Mouse (Mus musculus) stomach, embryonic 15.5 days (tissue): ENCODE measurements around the gene Ccdc120. TPM values are rescaled to one million over a fixed set of nuclear protein-coding genes. Genes with fewer than 3 reads are reported as not detected.
"Not testable (repeated sequence)": the region's sequence is repeated elsewhere in the genome, so short reads cannot be mapped to it uniquely, and the experiment has no call there.

Experiments used
- ATAC-seq: fragments of 200-750 bp; cut with Nextera tagmentation; 2 replicates; pipeline ENCODE4 v1.8.0; 2017; ENCODE audit warnings: low read depth, moderate number of reproducible peaks, moderate TSS enrichment; ENCODE audit not compliant: insufficient read depth, low FRiP score
- H3K27ac ChIP-seq: fragments of 300-500 bp; sonication (generic); 2 replicates; pipeline ENCODE4 v1.5.1; 2015; ENCODE audit warnings: mild to moderate bottlenecking, inconsistent platforms
- H3K27me3 ChIP-seq: fragments of 300-500 bp; sonication (generic); replicated peaks from 2 replicates; pipeline ENCODE4 v1.6.1; 2015; ENCODE audit warnings: inconsistent platforms
- H3K36me3 ChIP-seq: fragments of 300-500 bp; sonication (generic); 2 replicates; pipeline ENCODE4 v1.6.1; 2015; ENCODE audit warnings: inconsistent platforms
- H3K4me1 ChIP-seq: fragments of 300-500 bp; sonication (generic); 2 replicates; pipeline ENCODE4 v1.6.1; 2015; ENCODE audit warnings: inconsistent platforms
- H3K4me2 ChIP-seq: fragments of 300-500 bp; sonication (generic); 2 replicates; pipeline ENCODE4 v1.6.1; 2015; ENCODE audit warnings: mild to moderate bottlenecking, inconsistent platforms
- H3K4me3 ChIP-seq: fragments of 300-500 bp; sonication (generic); replicated peaks from 2 replicates; pipeline ENCODE4 v1.5.1; 2015; ENCODE audit warnings: inconsistent platforms
- H3K9ac ChIP-seq: fragments of 300-500 bp; sonication (generic); 2 replicates; pipeline ENCODE4 v1.6.1; 2015; ENCODE audit warnings: inconsistent platforms
- H3K9me3 ChIP-seq: fragments of 300-500 bp; sonication (generic); 2 replicates; pipeline ENCODE4 v1.6.1; 2016; ENCODE audit warnings: inconsistent platforms
- WGBS: fragments of 180-500 bp; shearing (Covaris S2); methylation state at CpG from one replicate; pipeline ENCODE4 v1.1.7; 2015; 5-methylcytosine and 5-hydroxymethylcytosine counted together
- polyA plus RNA-seq: library from polyadenylated mRNA; unstranded; fragments of >200 nt; fragmentation: Nextera tagmentation; extraction: Ambion mirVana; gene quantifications from 2 replicates; pipeline ENCODE4 v1.2.1, GENCODE M21; 2015

The Ccdc120 gene
- polyA plus RNA-seq, 1 experiment from 2014 or later: 16.0 TPM

DNA sequence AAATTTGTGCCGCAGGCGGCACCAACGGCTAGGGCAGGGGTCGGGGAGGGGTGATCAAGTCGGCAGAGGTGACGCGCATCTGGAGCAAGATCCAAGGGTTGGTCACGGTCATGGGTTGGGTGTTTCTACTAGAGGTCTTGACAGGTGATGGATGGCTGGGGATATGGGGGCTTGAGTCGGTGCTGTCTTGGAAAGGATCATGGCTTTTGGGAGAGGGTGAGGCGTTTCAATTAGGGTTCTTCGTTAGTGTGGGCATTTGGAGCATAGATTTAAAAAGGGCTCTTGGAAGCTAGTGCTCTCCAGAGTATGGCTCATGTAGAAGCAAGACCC is 28.5 kb downstream of the Ccdc120 start:
- H3K4me1 ChIP-seq: peaks cover 6% of the 10 kb centered on the region; the same call in 1 of the 2 replicates
- H3K9ac ChIP-seq: no peak overlapping the region
- H3K4me3 ChIP-seq: peak overlapping the region; percentile 58
- peak overlapping the region; percentile 52 for H3K4me2 ChIP-seq
- no peaks in the 10 kb centered on the region for H3K27me3 ChIP-seq
- H3K27ac ChIP-seq: peak overlapping the region; percentile 95
- ATAC-seq: no peak
- no peaks in the 10 kb centered on the region for H3K9me3 ChIP-seq
- WGBS: 30% methylated on average over 11 of the region's 11 CpGs
- no peaks in the 10 kb centered on the region for H3K36me3 ChIP-seq

DNA sequence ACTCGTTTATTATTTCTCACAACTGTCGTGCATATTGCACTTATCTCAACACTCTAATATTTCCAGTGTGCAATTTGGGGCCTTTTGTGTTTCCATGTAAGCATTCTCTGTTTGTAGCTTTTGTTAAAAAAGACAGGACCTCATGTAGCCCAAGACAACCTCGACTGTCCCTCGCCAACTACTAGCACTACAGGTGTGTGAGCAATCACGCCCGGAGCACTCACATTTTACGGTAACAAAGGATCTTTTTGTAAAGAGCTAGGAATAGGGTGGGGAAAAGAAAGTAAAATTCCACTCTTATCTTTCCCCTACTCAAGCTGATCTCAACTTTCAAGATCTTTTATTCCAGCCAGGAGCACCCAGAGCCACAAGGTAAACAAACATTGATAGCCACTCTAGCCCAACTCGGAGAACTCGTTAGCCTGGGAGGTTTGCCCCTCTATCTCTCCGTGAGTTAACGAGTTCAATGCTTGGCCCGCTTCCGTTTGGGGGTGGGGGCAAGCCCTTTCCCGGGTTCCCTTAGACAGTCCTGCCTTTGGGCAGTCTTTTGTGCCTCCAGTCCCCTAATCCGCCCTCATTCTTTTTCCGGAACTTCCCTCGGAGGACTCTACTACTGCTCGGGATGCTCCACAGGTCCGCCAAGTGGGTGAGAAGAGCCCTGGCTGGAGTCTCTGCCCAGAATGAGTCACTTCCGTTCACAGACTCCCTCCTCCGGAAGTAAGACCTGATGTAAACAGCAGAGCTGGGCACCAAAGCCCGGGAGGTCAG is 29.0 kb downstream of the Ccdc120 start, which contains the start of gene Gm45208:
Gene Gm45208 (plus strand): TSS at position 732 of the 768 bp plus-strand sequence.
- Histone ChIP-seq H3K27ac (peak within 1 kb of the TSS; percentile 95), H3K4me1 (peaks cover 6% of the 10 kb centered on the region; the same call in 1 of the 2 replicates), H3K9me3 (no peaks in the 10 kb centered on the region), H3K4me2 (peak within 1 kb of the TSS; percentile 52), H3K36me3 (no peaks in the 10 kb centered on the region), H3K9ac (no peak within 1 kb of the TSS), H3K27me3 (no peaks in the 10 kb centered on the region), H3K4me3 (peak within 1 kb of the TSS; percentile 58)
- ATAC-seq: peak; percentile 91
- WGBS: 18% methylated on average over 22 of the region's 22 CpGs

DNA sequence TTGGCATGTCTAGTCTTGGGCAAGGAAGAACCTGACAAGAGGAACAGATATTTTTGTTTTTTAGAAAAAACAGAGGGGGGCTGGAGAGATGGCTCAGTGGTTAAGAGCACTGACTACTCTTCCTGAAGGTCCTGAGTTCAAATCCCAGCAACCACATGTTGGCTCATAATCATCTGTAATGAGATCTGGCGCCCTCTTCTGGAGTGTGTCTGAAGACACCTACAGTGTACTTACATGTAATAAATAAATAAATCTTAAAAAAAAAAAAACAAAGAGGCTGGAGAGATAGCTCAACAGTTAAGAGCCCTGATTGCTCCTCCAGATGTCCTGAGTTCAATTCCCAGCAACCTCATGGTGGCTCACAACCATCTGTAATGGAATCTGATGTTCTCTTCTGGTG is 34.6 kb downstream of the Ccdc120 start:
- ATAC-seq, H3K9ac ChIP-seq, H3K36me3 ChIP-seq, H3K27me3 ChIP-seq, H3K4me2 ChIP-seq, H3K27ac ChIP-seq, H3K9me3 ChIP-seq, H3K4me3 ChIP-seq, H3K4me1 ChIP-seq: not testable (repeated sequence)
- WGBS: 24% methylated on average over 1 of the region's 1 CpGs

DNA sequence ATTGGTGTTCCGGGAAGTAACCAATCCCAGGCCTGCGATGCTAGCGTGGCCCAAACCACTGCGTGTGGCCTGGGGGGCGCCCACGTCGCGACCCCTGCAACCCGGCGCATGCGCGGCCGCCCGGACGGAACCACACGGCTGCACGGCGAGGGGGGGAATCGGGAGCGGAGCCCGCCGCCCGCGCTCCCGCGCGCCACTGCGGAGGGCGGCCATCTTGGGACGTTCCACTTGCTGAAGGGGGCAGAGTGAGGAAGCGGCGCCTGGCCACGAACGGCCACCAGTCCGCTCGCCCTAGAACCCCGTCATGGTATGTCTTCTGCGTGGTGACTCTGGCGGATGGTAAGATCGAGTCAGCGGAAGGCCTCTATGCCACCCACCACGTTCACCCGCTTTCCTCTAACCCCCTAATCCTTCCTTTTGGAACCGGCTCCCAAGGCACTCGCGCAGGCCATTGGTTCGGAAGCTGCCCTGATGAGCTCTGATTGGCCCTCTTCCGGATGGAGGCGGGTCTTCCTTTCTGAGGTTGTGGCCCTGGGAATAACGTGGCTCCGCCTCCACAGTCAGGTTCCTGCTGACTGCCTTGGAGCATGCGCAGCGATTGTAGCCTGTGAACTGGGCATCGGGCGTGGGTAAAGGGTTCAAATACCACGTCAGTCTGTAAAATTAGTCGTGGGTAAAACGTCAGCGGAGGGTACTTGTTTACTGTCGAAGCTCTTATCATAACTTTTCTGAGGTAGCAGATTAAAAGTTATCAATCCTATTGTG is 36.4 kb downstream of the Ccdc120 start, which contains the start of gene Wdr45:
Gene Wdr45 (plus strand): TSS at position 199 of the 765 bp plus-strand sequence.
- not testable (repeated sequence) for H3K36me3 ChIP-seq, H3K27ac ChIP-seq, H3K9ac ChIP-seq, H3K4me1 ChIP-seq, H3K27me3 ChIP-seq, H3K9me3 ChIP-seq
- Histone ChIP-seq H3K4me3 (peak within 1 kb of the TSS; percentile 38), H3K4me2 (peak within 1 kb of the TSS; percentile 46)
- ATAC-seq: peak; percentile 95
- 13% methylated on average over 33 of the region's 60 CpGs for WGBS

DNA sequence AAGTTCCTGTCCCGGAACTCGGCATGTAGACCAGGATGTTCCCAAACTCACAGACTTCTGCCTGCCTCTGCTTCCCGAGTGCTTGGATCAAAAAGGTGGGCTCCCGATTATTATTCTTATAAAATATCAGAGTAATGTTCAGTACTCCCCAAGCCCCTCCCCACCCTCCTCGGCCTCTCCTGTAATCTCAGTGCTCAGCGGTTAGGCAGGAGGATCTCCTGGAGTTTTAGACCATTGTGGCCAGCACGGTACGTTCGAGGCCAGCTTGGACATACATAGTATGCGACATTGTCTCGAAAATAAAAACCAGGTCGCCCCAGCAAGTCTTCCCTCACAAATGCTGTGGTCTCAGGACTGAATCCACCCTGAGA is 37.0 kb downstream of the Ccdc120 start:
- not testable (repeated sequence) for H3K9me3 ChIP-seq, H3K36me3 ChIP-seq, H3K9ac ChIP-seq, ATAC-seq, H3K27me3 ChIP-seq, H3K27ac ChIP-seq, H3K4me1 ChIP-seq
- peak overlapping the region; percentile 46 for H3K4me2 ChIP-seq
- peak overlapping the region; percentile 38 for H3K4me3 ChIP-seq
- 21% methylated on average over 6 of the region's 12 CpGs for WGBS

DNA sequence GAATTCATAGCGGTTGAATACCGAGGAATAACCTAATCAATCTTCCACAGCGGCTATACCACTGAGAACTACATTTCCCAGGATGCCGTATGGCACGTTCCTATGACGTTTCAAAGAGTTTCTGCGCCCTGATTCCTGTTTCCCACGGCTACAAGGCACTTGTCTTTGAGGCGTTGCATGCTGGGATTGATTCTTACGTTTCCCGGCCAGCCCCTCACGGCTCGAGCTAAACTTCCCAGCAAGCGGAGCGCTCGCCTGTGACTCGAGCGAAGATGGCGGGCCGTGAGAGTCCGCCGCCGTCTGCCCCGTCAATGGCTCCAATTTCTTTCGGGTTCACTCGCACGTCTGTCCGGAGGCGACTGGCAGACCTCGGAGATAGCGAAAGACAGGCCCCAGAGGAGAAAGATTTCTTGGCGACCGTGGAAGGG is 53.7 kb downstream of the Ccdc120 start, which contains the start of gene Gpkow:
Gene Gpkow (plus strand): TSS at position 178 of the 428 bp plus-strand sequence.
- Histone ChIP-seq H3K4me2 (peak within 1 kb of the TSS; percentile 51), H3K36me3 (no peaks in the 10 kb centered on the region), H3K9me3 (no peaks in the 10 kb centered on the region), H3K9ac (peak within 1 kb of the TSS; percentile 26; the same call in 1 of the 2 replicates), H3K27ac (no peak within 1 kb of the TSS), H3K4me3 (peak within 1 kb of the TSS; percentile 56), H3K4me1 (no peaks in the 10 kb centered on the region), H3K27me3 (no peaks in the 10 kb centered on the region)
- 12% methylated on average over 33 of the region's 33 CpGs for WGBS
- peak; percentile 92 for ATAC-seq

DNA sequence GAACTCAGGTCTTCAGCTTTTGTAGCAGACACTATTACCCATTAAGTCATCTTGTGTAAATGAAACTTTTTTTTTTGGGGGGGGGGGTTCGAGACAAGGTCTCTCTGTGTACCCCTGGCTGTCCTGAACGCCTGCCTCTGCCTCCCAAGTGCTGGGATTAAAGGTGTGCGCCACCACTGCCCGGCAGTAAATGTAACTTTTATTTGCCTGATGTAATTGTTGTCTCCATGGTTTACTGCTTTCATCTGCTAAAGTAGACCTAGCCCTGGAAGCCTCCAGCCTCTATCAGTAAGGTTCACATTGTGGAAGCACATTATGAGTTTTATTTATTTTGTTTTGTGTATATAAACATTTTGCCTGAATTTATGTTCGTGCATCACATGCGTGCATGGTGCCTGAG is 54.2 kb downstream of the Ccdc120 start:
- Histone ChIP-seq H3K27ac (no peak overlapping the region), H3K9me3 (no peaks in the 10 kb centered on the region), H3K4me3 (peak overlapping the region; percentile 56; the same call in 1 of the 2 replicates), H3K36me3 (no peaks in the 10 kb centered on the region), H3K9ac (no peak overlapping the region), H3K27me3 (no peaks in the 10 kb centered on the region), H3K4me1 (no peaks in the 10 kb centered on the region), H3K4me2 (peak overlapping the region; percentile 42)
- 43% methylated on average over 6 of the region's 6 CpGs for WGBS
- peak; percentile 7; the same call in 1 of the 2 replicates for ATAC-seq

DNA sequence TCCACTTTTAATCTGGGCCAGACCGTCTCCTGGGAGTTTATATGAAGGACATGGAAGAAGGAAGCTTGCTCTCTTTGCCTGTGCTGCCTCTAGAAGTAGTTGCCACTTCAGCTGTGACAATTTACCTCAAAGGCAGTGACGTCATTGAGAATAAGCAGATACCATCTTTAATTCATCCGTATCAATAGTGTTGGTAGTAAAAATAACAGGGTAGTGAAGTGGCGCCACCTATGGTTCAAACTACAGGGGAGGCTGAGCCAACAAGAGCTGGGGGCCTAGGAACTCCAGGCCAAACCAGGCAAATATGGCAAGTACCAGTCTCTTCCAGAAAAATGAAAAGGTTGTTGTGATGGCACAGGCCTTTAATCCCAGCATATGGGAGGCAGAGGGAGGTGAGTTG is 57.8 kb downstream of the Ccdc120 start:
- no peak for ATAC-seq
- no peak overlapping the region for H3K27ac ChIP-seq
- H3K4me3 ChIP-seq: no peak overlapping the region
- H3K27me3 ChIP-seq: no peaks in the 10 kb centered on the region
- H3K4me1 ChIP-seq: no peaks in the 10 kb centered on the region
- WGBS: 44% methylated on average over 4 of the region's 4 CpGs
- no peak overlapping the region for H3K9ac ChIP-seq
- no peaks in the 10 kb centered on the region for H3K9me3 ChIP-seq
- no peak overlapping the region for H3K4me2 ChIP-seq
- no peaks in the 10 kb centered on the region for H3K36me3 ChIP-seq

DNA sequence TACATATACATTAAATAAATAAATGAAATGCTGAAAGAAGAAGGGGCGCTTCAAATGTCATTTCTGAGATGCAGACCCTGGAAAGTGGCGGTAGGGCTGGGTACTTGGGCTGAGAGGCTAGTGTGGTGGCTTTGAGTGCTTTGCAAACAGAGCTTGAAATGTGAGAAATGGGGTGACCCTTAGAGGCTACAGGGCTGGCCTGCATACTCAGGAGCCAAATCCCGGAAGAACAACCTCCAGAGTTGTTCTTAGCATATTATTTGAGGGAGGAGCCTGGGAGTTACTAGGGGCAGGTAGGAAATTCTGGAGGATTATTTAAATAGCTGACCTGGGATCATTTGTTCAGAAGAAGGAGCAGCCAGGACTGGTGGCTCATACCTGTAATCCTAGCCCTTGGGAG is 60.2 kb downstream of the Ccdc120 start:
- Histone ChIP-seq H3K4me2 (no peak overlapping the region), H3K4me1 (no peaks in the 10 kb centered on the region), H3K9ac (no peak overlapping the region), H3K4me3 (no peak overlapping the region), H3K9me3 (no peaks in the 10 kb centered on the region), H3K27ac (no peak overlapping the region), H3K36me3 (no peaks in the 10 kb centered on the region), H3K27me3 (no peaks in the 10 kb centered on the region)
- 53% methylated on average over 3 of the region's 3 CpGs for WGBS
- no peak for ATAC-seq

DNA sequence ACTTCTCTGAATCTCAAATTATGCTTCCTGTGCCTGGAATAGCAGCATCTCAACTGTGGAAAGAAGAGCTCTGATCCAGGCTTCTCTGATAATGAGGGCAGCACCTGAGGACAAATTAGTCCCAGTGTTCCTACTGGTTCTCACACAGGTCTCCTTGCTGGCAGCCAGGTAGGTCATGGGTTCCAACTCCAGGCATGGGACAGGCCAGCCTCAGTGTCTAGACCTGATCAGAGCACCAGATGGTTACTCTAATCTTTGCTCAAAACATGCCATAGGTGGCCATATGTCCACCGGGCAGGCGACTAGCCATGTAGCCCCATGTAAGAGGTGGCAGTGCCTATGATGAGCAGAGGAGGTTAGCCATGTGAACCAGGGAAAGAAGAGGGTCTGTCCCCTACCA is 62.4 kb downstream of the Ccdc120 start:
- no peak overlapping the region for H3K4me3 ChIP-seq
- H3K4me2 ChIP-seq: no peak overlapping the region
- no peak overlapping the region for H3K9ac ChIP-seq
- no peaks in the 10 kb centered on the region for H3K36me3 ChIP-seq
- ATAC-seq: no peak
- no peak overlapping the region for H3K27ac ChIP-seq
- H3K9me3 ChIP-seq: no peaks in the 10 kb centered on the region
- WGBS: 95% methylated on average over 2 of the region's 2 CpGs
- H3K27me3 ChIP-seq: no peaks in the 10 kb centered on the region
- no peaks in the 10 kb centered on the region for H3K4me1 ChIP-seq
